Mouse (Mus musculus) embryonic facial prominence, embryonic 15.5 days (tissue): Measurements from ENCODE around the gene Pole2. TPM values are rescaled to one million over a fixed set of nuclear protein-coding genes. Genes with fewer than 3 reads are reported as not detected.

Experiments used
- ATAC-seq: fragments of 200-750 bp; cut with Nextera tagmentation; 2 replicates; pipeline ENCODE4 v1.8.0; 2017; ENCODE audit warnings: low read depth, moderate TSS enrichment; ENCODE audit not compliant: insufficient number of reproducible peaks, low FRiP score, low TSS enrichment
- H3K27ac ChIP-seq: fragments of 300-500 bp; sonication (generic); replicated peaks from 2 replicates; pipeline ENCODE4 v1.5.1; 2015; ENCODE audit warnings: mild to moderate bottlenecking, inconsistent platforms
- H3K27me3 ChIP-seq: fragments of 300-500 bp; sonication (generic); 2 replicates; pipeline ENCODE4 v1.6.1; 2015; ENCODE audit warnings: inconsistent platforms
- H3K36me3 ChIP-seq: fragments of 300-500 bp; sonication (generic); 2 replicates; pipeline ENCODE4 v1.6.1; 2015; ENCODE audit warnings: mild to moderate bottlenecking, inconsistent platforms
- H3K4me1 ChIP-seq: fragments of 300-500 bp; sonication (generic); 2 replicates; pipeline ENCODE4 v1.6.1; 2015; ENCODE audit warnings: inconsistent platforms
- H3K4me2 ChIP-seq: fragments of 300-500 bp; sonication (generic); replicated peaks from 2 replicates; pipeline ENCODE4 v1.6.1; 2015; ENCODE audit warnings: mild to moderate bottlenecking, inconsistent platforms
- H3K4me3 ChIP-seq: fragments of 300-500 bp; sonication (generic); replicated peaks from 2 replicates; pipeline ENCODE4 v1.5.1; 2015; ENCODE audit warnings: mild to moderate bottlenecking, inconsistent platforms
- H3K9ac ChIP-seq: fragments of 300-500 bp; sonication (generic); 2 replicates; pipeline ENCODE4 v1.6.1; 2015; ENCODE audit warnings: inconsistent platforms
- H3K9me3 ChIP-seq: fragments of 300-500 bp; sonication (generic); replicated peaks from 2 replicates; pipeline ENCODE4 v1.6.1; 2016; ENCODE audit warnings: inconsistent platforms
- WGBS: fragments of 180-500 bp; shearing (Covaris S2); methylation state at CpG from one replicate; pipeline ENCODE4 v1.1.7; 2015; 5-methylcytosine and 5-hydroxymethylcytosine counted together
- microRNA-seq: library from miRNA; unstranded; fragments of <30 nt; microRNA quantifications from one replicate; pipeline ENCODE4, GENCODE M21; 2016; ENCODE audit warnings: borderline number of aligned reads
- polyA plus RNA-seq: library from polyadenylated mRNA; unstranded; fragments of >200 nt; fragmentation: Nextera tagmentation; extraction: Ambion mirVana; gene quantifications from 2 replicates; pipeline ENCODE4 v1.2.1, GENCODE M21; 2015

Pole2 gene
- polyA plus RNA-seq, 1 experiment from 2014 or later, result 20.1 TPM

- WGBS, result 92% methylated on average over 2 of the region's 2 CpGs
- peaks cover 18% of the 10 kb centered on the region for H3K36me3 ChIP-seq
- no peaks in the 10 kb centered on the region for H3K9me3 ChIP-seq
- no peaks in the 10 kb centered on the region for H3K27me3 ChIP-seq
- H3K4me3 ChIP-seq, result no peak overlapping the region
- no peak overlapping the region for H3K4me2 ChIP-seq
- H3K4me1 ChIP-seq, result peaks cover 9% of the 10 kb centered on the region; the same call in 1 of the 2 replicates
- no peak for ATAC-seq
- 0 out of 2 replicates have a peak overlapping the region, but pooled peaks have one; percentile 5 for H3K27ac ChIP-seq
- H3K9ac ChIP-seq, result no peak overlapping the region
Measured at GRCm38 (mm10) chr12:69157107-69157506, 70.9 kb downstream of the Pole2 start.

DNA sequence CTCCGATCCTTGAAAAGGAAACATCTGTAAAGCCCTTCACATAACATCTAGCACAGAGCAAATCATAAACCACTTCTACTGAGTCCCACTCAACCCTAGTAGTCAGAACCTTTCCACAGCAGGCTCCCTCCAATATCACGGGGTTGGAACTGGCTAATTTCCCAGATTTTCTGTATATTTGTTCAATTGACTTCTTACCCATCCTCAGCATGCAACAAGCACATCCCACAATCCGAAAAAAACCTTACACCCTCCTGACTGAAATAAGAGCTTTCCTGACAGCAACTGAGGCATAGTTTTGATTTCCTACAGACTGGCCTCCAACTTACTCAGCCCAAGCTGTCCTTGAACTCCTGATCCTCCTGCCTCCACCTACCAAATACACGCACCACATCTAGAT, 71.6 kb downstream of the Pole2 start:
- H3K27ac ChIP-seq, result no peak overlapping the region
- H3K9ac ChIP-seq, result no peak overlapping the region
- no peak overlapping the region for H3K4me2 ChIP-seq
- WGBS, result 83% methylated on average over 4 of the region's 4 CpGs
- H3K4me1 ChIP-seq, result peaks cover 9% of the 10 kb centered on the region; the same call in 1 of the 2 replicates
- no peak for ATAC-seq
- no peaks in the 10 kb centered on the region for H3K27me3 ChIP-seq
- peaks cover 18% of the 10 kb centered on the region for H3K36me3 ChIP-seq
- H3K9me3 ChIP-seq, result no peaks in the 10 kb centered on the region
- no peak overlapping the region for H3K4me3 ChIP-seq

DNA sequence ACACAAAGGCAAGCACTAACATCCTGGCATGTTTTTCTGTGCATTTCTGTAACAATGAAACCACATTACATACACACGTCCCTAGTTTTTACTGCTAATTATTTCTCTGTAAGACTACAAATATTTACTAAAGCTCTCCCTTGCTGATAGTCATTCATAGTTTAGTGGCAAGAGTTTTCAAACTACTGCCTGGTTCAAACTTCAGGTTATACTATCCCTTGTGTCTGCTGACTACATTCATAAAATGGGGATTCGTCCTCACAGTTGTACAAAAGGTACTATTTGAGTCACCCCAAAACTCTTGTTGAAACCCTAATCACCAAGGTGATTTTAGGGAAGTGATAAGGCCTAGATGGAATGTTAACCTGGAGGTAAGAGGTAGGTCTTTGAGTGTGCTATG, 72.1 kb downstream of the Pole2 start:
- Histone ChIP-seq H3K4me2 (no peak overlapping the region), H3K9ac (no peak overlapping the region), H3K27ac (no peak overlapping the region), H3K4me3 (no peak overlapping the region), H3K36me3 (peaks cover 18% of the 10 kb centered on the region), H3K4me1 (peaks cover 9% of the 10 kb centered on the region; the same call in 1 of the 2 replicates), H3K27me3 (no peaks in the 10 kb centered on the region), H3K9me3 (no peaks in the 10 kb centered on the region)
- ATAC-seq, result no peak
- 78% methylated on average over 2 of the region's 2 CpGs for WGBS

Small RNA genes within 50 kb of the gene (microRNA-seq; reads per million reads assigned to microRNA genes)
- gene Gm47287, result not detected
- gene Gm47295, result not detected

Other genes starting within 250 kb of the Pole2 start
- 1,694 and 1,796 TPM in 2 replicates for gene Rps29, start 69.0 kb downstream of the Pole2 start, polyA plus RNA-seq
- gene Lrr1, start 59.4 kb downstream of the Pole2 start, polyA plus RNA-seq, result 16.6 and 16.8 TPM in 2 replicates
- 529 and 569 TPM in 2 replicates for gene Rpl36al, start 44.1 kb downstream of the Pole2 start, polyA plus RNA-seq
- 57.5 and 60.7 TPM in 2 replicates for gene Mgat2, start 44.0 kb downstream of the Pole2 start, polyA plus RNA-seq
- 24.5 and 26.0 TPM in 2 replicates for gene Gm49383, start 31.1 kb downstream of the Pole2 start, polyA plus RNA-seq
- gene Dnaaf2, start 29.8 kb downstream of the Pole2 start, polyA plus RNA-seq, result 11.0 and 14.2 TPM in 2 replicates
- 17.5 and 20.8 TPM in 2 replicates for gene Gm49384, start 23.9 kb downstream of the Pole2 start, polyA plus RNA-seq
- 10.2 and 11.1 TPM in 2 replicates for gene Klhdc1, start 13.0 kb upstream of the Pole2 start, polyA plus RNA-seq
- gene Klhdc2, start 68.5 kb upstream of the Pole2 start, polyA plus RNA-seq, result 122 and 123 TPM in 2 replicates
- 92.5 and 95.0 TPM in 2 replicates for gene Nemf, start 129.0 kb upstream of the Pole2 start, polyA plus RNA-seq
- gene Arf6, start 144.0 kb upstream of the Pole2 start, polyA plus RNA-seq, result 71.4 and 78.4 TPM in 2 replicates
- gene Gm9887, start 144.3 kb upstream of the Pole2 start, polyA plus RNA-seq, result 2.8 and 4.0 TPM in 2 replicates